Comparison of ENCODE assay signal across 13 mouse cellular contexts in genomic region chr1:186136636-186137380, GRCm38 (mm10). TPM values are rescaled to one million over a fixed set of nuclear protein-coding genes. Genes with fewer than 3 reads are reported as not detected.
A peak's percentile ranks its signal among the peaks of the same experiment; 100 is the strongest.
DNase-seq lines count a peak whose midpoint lies in the region; ATAC-seq and TF ChIP-seq lines count a peak whose summit lies in the region.
"Had no signal": no experiment of that assay in that cellular context is flagged by ENCODE, and none has a peak within 500 bp of the region (broad histone marks: within the 10 kb centered on the region; RNA-seq: fewer than 3 reads in every experiment).

No protein-coding gene starts in this region.

- no peak overlapping the region for H3K4me3 ChIP-seq in lung, embryonic 16.5 days (ENCODE audit: low read length)
- H3K4me3 ChIP-seq in lung, adult 2 months (replicated peaks; ENCODE audit: extremely low read depth, low read depth, low read length): no peak overlapping the region
- no peak overlapping the region for H3K4me3 ChIP-seq in kidney, embryonic 15.5 days (replicated peaks)
- H3K4me3 ChIP-seq: embryonic facial prominence, embryonic 12.5 days had no signal

- no peak for TF ChIP-seq POLR2A in lung, adult 2 months (IDR thresholded peaks at IDR 0.05; ENCODE audit: borderline replicate concordance, extremely low read depth, low read depth, low read length)

- no peaks in the 10 kb centered on the region for H3K36me3 ChIP-seq in lung, embryonic 16.5 days (ENCODE audit: control insufficient read depth, insufficient read depth, low read length)
- H3K36me3 ChIP-seq in kidney, embryonic 15.5 days: no peaks in the 10 kb centered on the region
- H3K36me3 ChIP-seq: embryonic facial prominence, embryonic 12.5 days had no signal

- H3K9me3 ChIP-seq in lung, embryonic 16.5 days (ENCODE audit: control insufficient read depth, low read length): no peaks in the 10 kb centered on the region
- H3K9me3 ChIP-seq in kidney, embryonic 15.5 days (replicated peaks): no peaks in the 10 kb centered on the region
- H3K9me3 ChIP-seq: embryonic facial prominence, embryonic 12.5 days had no signal

- DNase-seq in lung, adult 2 months: no peak
- peak; percentile 74 for DNase-seq in heart, adult 8-10 months (ENCODE audit: low spot score)
- peak; percentile 64 for DNase-seq in skeletal muscle tissue, adult 2 months (ENCODE audit: low read depth, low spot score)
- DNase-seq in embryo, embryonic 11 days: no peak
- DNase-seq: adrenal gland, postnatal 36 days; cerebellum, adult 2 months; forebrain, postnatal 0 days; thymus, adult 2 months had no signal

- H3K27me3 ChIP-seq in lung, embryonic 16.5 days (ENCODE audit: control insufficient read depth, insufficient read depth, low read depth, low read length): no peaks in the 10 kb centered on the region
- H3K27me3 ChIP-seq in kidney, embryonic 15.5 days: no peaks in the 10 kb centered on the region
- H3K27me3 ChIP-seq: embryonic facial prominence, embryonic 12.5 days had no signal

- TF ChIP-seq CTCF in lung, adult 2 months (IDR thresholded peaks at IDR 0.05; ENCODE audit: insufficient read depth, low read length): no peak

- no peak for ATAC-seq in lung, embryonic 16.5 days (ENCODE audit: low read depth)
- ATAC-seq in kidney, embryonic 15.5 days (replicated peaks; ENCODE audit: low FRiP score): peak; percentile 29; the same call in 1 of the 2 replicates
- ATAC-seq in erythroblast, adult 5-6 weeks (replicated peaks; ENCODE audit: low FRiP score, poor library complexity, severe bottlenecking): no peak
- ATAC-seq: forebrain, postnatal 0 days had no signal

- 61% methylated on average over 6 of the region's 6 CpGs for WGBS in lung, embryonic 16.5 days
- 44% methylated on average over 6 of the region's 6 CpGs for WGBS in lung, adult 2 months
- WGBS in kidney, embryonic 15.5 days: 57% methylated on average over 6 of the region's 6 CpGs

- no peak overlapping the region for H3K9ac ChIP-seq in lung, embryonic 16.5 days (ENCODE audit: low read length)
- H3K9ac ChIP-seq in kidney, embryonic 15.5 days: no peak overlapping the region
- H3K9ac ChIP-seq: embryonic facial prominence, embryonic 12.5 days; forebrain, postnatal 0 days had no signal

- peak overlapping the region; percentile 92; the same call in 1 of the 2 replicates for H3K27ac ChIP-seq in lung, embryonic 16.5 days (ENCODE audit: low read length)
- H3K27ac ChIP-seq in kidney, embryonic 15.5 days: peak overlapping the region; percentile 34; the same call in 1 of the 2 replicates
- H3K27ac ChIP-seq: embryonic facial prominence, embryonic 12.5 days; macrophage had no signal

- no peak overlapping the region for H3K4me2 ChIP-seq in lung, embryonic 16.5 days (ENCODE audit: low read depth, low read length)
- no peak overlapping the region for H3K4me2 ChIP-seq in kidney, embryonic 15.5 days
- H3K4me2 ChIP-seq: embryonic facial prominence, embryonic 12.5 days had no signal

- peaks cover 30% of the 10 kb centered on the region for H3K4me1 ChIP-seq in lung, embryonic 16.5 days (replicated peaks; ENCODE audit: control insufficient read depth, insufficient read depth, low read length)
- no peaks in the 10 kb centered on the region; the same call in 1 of the 2 replicates for H3K4me1 ChIP-seq in lung, adult 2 months (ENCODE audit: control insufficient read depth, insufficient read depth, low read length)
- H3K4me1 ChIP-seq in kidney, embryonic 15.5 days: peaks cover 9% of the 10 kb centered on the region

RNA-seq across cellular contexts. Expression of gene Lyplal1, which starts 19.7 kb away (rescaled TPM):
- polyA plus RNA-seq in lung, embryonic 16.5 days (2015; fragmentation: Nextera tagmentation; extraction: Ambion mirVana): 26.8 and 34.3 TPM in 2 replicates
- polyA plus RNA-seq in lung, adult 2 months (2012; rRNA removed): 4.3 and 6.7 TPM in 2 replicates
- 1 to 10 TPM; 2.1 to 3.4 (median 2.8) TPM for total RNA-seq in heart, adult 8-10 months (2022)
- polyA plus RNA-seq in kidney, embryonic 15.5 days (2015; fragmentation: Nextera tagmentation; extraction: Ambion mirVana): 21.3 and 23.1 TPM in 2 replicates
- total RNA-seq in erythroblast, adult 5-6 weeks (2015; ENCODE audit: low replicate concordance): not detected in 2 replicates
- 1.1 TPM in 1 of 2 replicates, not detected in the other for total RNA-seq in erythroblast, adult 5-6 weeks (2017; ENCODE audit: low replicate concordance)

Comparison
In these comparisons a context has a peak if more than half of its experiments do, and no peak if none do; other contexts are left out.
1. DNase-seq: peak in heart, adult 8-10 months (single experiment) and skeletal muscle tissue, adult 2 months (single experiment); none in lung, adult 2 months (single experiment) and embryo, embryonic 11 days (single experiment).